Mouse (Mus musculus): ENCODE data around the gene Fbxl17. TPM values are rescaled to one million over a fixed set of nuclear protein-coding genes. Genes with fewer than 3 reads are reported as not detected.

The Fbxl17 gene
- polyA plus RNA-seq, 1 experiment: 4.1 TPM

GRCm38 (mm10) chr17:63240021-63240730 lies 259.6 kb downstream of the Fbxl17 start:
- WGBS: 72% methylated on average over 9 of the region's 9 CpGs
- DNase-seq (ENCODE audit: low read depth, low spot score): no peak

GRCm38 (mm10) chr17:63236846-63237245 lies 263.0 kb downstream of the Fbxl17 start:
- DNase-seq (ENCODE audit: low read depth, low spot score): no peak

GRCm38 (mm10) chr17:63236221-63236620 lies 263.6 kb downstream of the Fbxl17 start:
- WGBS: 79% methylated on average over 8 of the region's 8 CpGs
- DNase-seq (ENCODE audit: low read depth, low spot score): no peak

- WGBS: 70% methylated on average over 3 of the region's 3 CpGs
- DNase-seq (ENCODE audit: low read depth, low spot score): no peak
These were observed 264.0 kb downstream of the Fbxl17 start for GRCm38 (mm10) chr17:63235821-63236220.

- DNase-seq (ENCODE audit: low read depth, low spot score): no peak
- WGBS: 77% methylated on average over 4 of the region's 4 CpGs
These were observed 270.7 kb downstream of the Fbxl17 start for GRCm38 (mm10) chr17:63229111-63229510.

GRCm38 (mm10) chr17:63226380-63226779 lies 273.4 kb downstream of the Fbxl17 start:
- no peak for DNase-seq (ENCODE audit: low read depth, low spot score)
- 74% methylated on average over 2 of the region's 2 CpGs for WGBS

- DNase-seq (ENCODE audit: low read depth, low spot score): no peak
- WGBS: 91% methylated on average over 1 of the region's 1 CpGs
These were observed 273.9 kb downstream of the Fbxl17 start for GRCm38 (mm10) chr17:63225959-63226358.

- DNase-seq (ENCODE audit: low read depth, low spot score): no peak
- 77% methylated on average over 4 of the region's 4 CpGs for WGBS
These were observed 276.1 kb downstream of the Fbxl17 start for GRCm38 (mm10) chr17:63223675-63224074.

GRCm38 (mm10) chr17:63221632-63222031 lies 278.2 kb downstream of the Fbxl17 start:
- WGBS: 95% methylated on average over 3 of the region's 3 CpGs
- no peak for DNase-seq (ENCODE audit: low read depth, low spot score)

- no peak for DNase-seq (ENCODE audit: low read depth, low spot score)
- WGBS: 85% methylated on average over 5 of the region's 5 CpGs
These were observed 279.0 kb downstream of the Fbxl17 start for GRCm38 (mm10) chr17:63220821-63221220.

- DNase-seq (ENCODE audit: low read depth, low spot score): no peak
- 97% methylated on average over 1 of the region's 1 CpGs for WGBS
These were observed 282.8 kb downstream of the Fbxl17 start for GRCm38 (mm10) chr17:63217016-63217415.

- 90% methylated on average over 4 of the region's 4 CpGs for WGBS
These were observed 287.8 kb downstream of the Fbxl17 start for GRCm38 (mm10) chr17:63212018-63212417.

GRCm38 (mm10) chr17:63209151-63209550 lies 290.7 kb downstream of the Fbxl17 start:
- whole genome bisulfite sequencing: 94% methylated on average over 6 of the region's 6 CpGs
- no peak for DNase-seq (ENCODE audit: low read depth, low spot score)

More at GRCm38 (mm10) chr17:63212018-63212417, 287.8 kb downstream of the Fbxl17 start:
- DNase-seq (ENCODE audit: low read depth, low spot score): no peak

- 87% methylated on average over 4 of the region's 4 CpGs for WGBS
- DNase-seq (ENCODE audit: low read depth, low spot score): no peak
These were observed 291.5 kb downstream of the Fbxl17 start for GRCm38 (mm10) chr17:63208346-63208745.

GRCm38 (mm10) chr17:63207714-63208113 lies 292.1 kb downstream of the Fbxl17 start:
- WGBS: 88% methylated on average over 9 of the region's 9 CpGs
- no peak for DNase-seq (ENCODE audit: low read depth, low spot score)

GRCm38 (mm10) chr17:63205316-63205715 lies 294.5 kb downstream of the Fbxl17 start:
- 97% methylated on average over 5 of the region's 5 CpGs for WGBS
- DNase-seq (ENCODE audit: low read depth, low spot score): no peak

- WGBS: 84% methylated on average over 8 of the region's 8 CpGs
- no peak for DNase-seq (ENCODE audit: low read depth, low spot score)
These were observed 296.1 kb downstream of the Fbxl17 start for GRCm38 (mm10) chr17:63203582-63204190.

- 84% methylated on average over 1 of the region's 1 CpGs for WGBS
- DNase-seq (ENCODE audit: low read depth, low spot score): no peak
These were observed 301.1 kb downstream of the Fbxl17 start for GRCm38 (mm10) chr17:63198703-63199102.

- no peak for DNase-seq (ENCODE audit: low read depth, low spot score)
- WGBS: 72% methylated on average over 2 of the region's 2 CpGs
These were observed 304.3 kb downstream of the Fbxl17 start for GRCm38 (mm10) chr17:63195496-63195895.

- WGBS: 85% methylated on average over 7 of the region's 7 CpGs
- no peak for DNase-seq (ENCODE audit: low read depth, low spot score)
These were observed 306.6 kb downstream of the Fbxl17 start for GRCm38 (mm10) chr17:63193196-63193595.

- 89% methylated on average over 8 of the region's 8 CpGs for WGBS
- DNase-seq (ENCODE audit: low read depth, low spot score): no peak
These were observed 308.5 kb downstream of the Fbxl17 start for GRCm38 (mm10) chr17:63191345-63191744.

Measured in large intestine, adult 2 months (tissue).